Mouse (Mus musculus): ENCODE results near the gene Dyrk1a. TPM values are rescaled to one million over a fixed set of nuclear protein-coding genes. Genes with fewer than 3 reads are reported as not detected.

Gene Dyrk1a
- polyA plus RNA-seq, 1 experiment from 2014 or later, result 9.5 TPM

- no peaks in the 10 kb centered on the region for H3K36me3 ChIP-seq
- 47% methylated on average over 5 of the region's 5 CpGs for WGBS
- no peak overlapping the region for H3K27ac ChIP-seq (replicated peaks)
- H3K4me2 ChIP-seq, result no peak overlapping the region
- no peaks in the 10 kb centered on the region for H3K9me3 ChIP-seq
- H3K4me3 ChIP-seq, result no peak overlapping the region
- peaks cover 47% of the 10 kb centered on the region for H3K4me1 ChIP-seq (replicated peaks)
- ATAC-seq (ENCODE audit: low read depth), result no peak
- H3K27me3 ChIP-seq, result no peaks in the 10 kb centered on the region
- H3K9ac ChIP-seq, result no peak overlapping the region
Measured at GRCm38 (mm10) chr16:94627736-94628135, 57.9 kb downstream of the Dyrk1a start.

- Histone ChIP-seq H3K36me3 (no peaks in the 10 kb centered on the region), H3K4me3 (no peak overlapping the region), H3K27ac (replicated peaks) (no peak overlapping the region), H3K9me3 (no peaks in the 10 kb centered on the region), H3K4me2 (no peak overlapping the region), H3K9ac (no peak overlapping the region), H3K27me3 (no peaks in the 10 kb centered on the region), H3K4me1 (replicated peaks) (peaks cover 55% of the 10 kb centered on the region)
- 91% methylated on average over 9 of the region's 9 CpGs for WGBS
- no peak for ATAC-seq (ENCODE audit: low read depth)
Measured at GRCm38 (mm10) chr16:94628976-94629729, 59.3 kb downstream of the Dyrk1a start.

GRCm38 (mm10) chr16:94631984-94632383, 62.2 kb downstream of the Dyrk1a start:
- Histone ChIP-seq H3K9ac (no peak overlapping the region), H3K36me3 (no peaks in the 10 kb centered on the region), H3K27me3 (no peaks in the 10 kb centered on the region), H3K4me2 (no peak overlapping the region), H3K4me3 (no peak overlapping the region), H3K4me1 (replicated peaks) (peaks cover 42% of the 10 kb centered on the region), H3K27ac (replicated peaks) (peak overlapping the region; percentile 77), H3K9me3 (no peaks in the 10 kb centered on the region)
- WGBS, result 7% methylated on average over 5 of the region's 5 CpGs
- ATAC-seq (ENCODE audit: low read depth), result peak; percentile 96

GRCm38 (mm10) chr16:94632424-94632963, 62.7 kb downstream of the Dyrk1a start:
- Histone ChIP-seq H3K4me2 (no peak overlapping the region), H3K36me3 (no peaks in the 10 kb centered on the region), H3K4me3 (no peak overlapping the region), H3K9me3 (no peaks in the 10 kb centered on the region), H3K4me1 (replicated peaks) (peaks cover 41% of the 10 kb centered on the region), H3K9ac (no peak overlapping the region), H3K27ac (replicated peaks) (peak overlapping the region; percentile 77), H3K27me3 (no peaks in the 10 kb centered on the region)
- peak; percentile 34; the same call in 1 of the 2 replicates for ATAC-seq (ENCODE audit: low read depth)
- 70% methylated on average over 6 of the region's 6 CpGs for WGBS

- 0 out of 2 replicates have a peak, but pooled peaks have one; percentile 9 for ATAC-seq (ENCODE audit: low read depth)
- H3K27me3 ChIP-seq, result no peaks in the 10 kb centered on the region
- no peak overlapping the region for H3K4me2 ChIP-seq
- H3K36me3 ChIP-seq, result no peaks in the 10 kb centered on the region
- peaks cover 39% of the 10 kb centered on the region for H3K4me1 ChIP-seq (replicated peaks)
- 75% methylated on average over 5 of the region's 6 CpGs for WGBS
- H3K9me3 ChIP-seq, result no peaks in the 10 kb centered on the region
- no peak overlapping the region for H3K4me3 ChIP-seq
- no peak overlapping the region for H3K9ac ChIP-seq
- peak overlapping the region; percentile 77 for H3K27ac ChIP-seq (replicated peaks)
Measured at GRCm38 (mm10) chr16:94633012-94633411, 63.2 kb downstream of the Dyrk1a start.

- H3K27ac ChIP-seq (replicated peaks), result 0 out of 2 replicates have a peak overlapping the region, but pooled peaks have one; percentile 13
- H3K4me2 ChIP-seq, result no peak overlapping the region
- 78% methylated on average over 10 of the region's 10 CpGs for WGBS
- H3K9me3 ChIP-seq, result no peaks in the 10 kb centered on the region
- no peak for ATAC-seq (ENCODE audit: low read depth)
- H3K4me3 ChIP-seq, result no peak overlapping the region
- no peak overlapping the region for H3K9ac ChIP-seq
- H3K4me1 ChIP-seq (replicated peaks), result peaks cover 27% of the 10 kb centered on the region
- H3K36me3 ChIP-seq, result no peaks in the 10 kb centered on the region
- no peaks in the 10 kb centered on the region for H3K27me3 ChIP-seq
Measured at GRCm38 (mm10) chr16:94637423-94637822, 67.6 kb downstream of the Dyrk1a start.

GRCm38 (mm10) chr16:94641799-94642198, 72.0 kb downstream of the Dyrk1a start:
- WGBS, result 94% methylated on average over 2 of the region's 2 CpGs
- no peak for ATAC-seq (ENCODE audit: low read depth)

GRCm38 (mm10) chr16:94647153-94647552, 77.3 kb downstream of the Dyrk1a start:
- Histone ChIP-seq H3K9ac (no peak overlapping the region), H3K4me2 (no peak overlapping the region), H3K27ac (replicated peaks) (no peak overlapping the region), H3K36me3 (no peaks in the 10 kb centered on the region), H3K4me1 (replicated peaks) (peaks cover 34% of the 10 kb centered on the region), H3K9me3 (no peaks in the 10 kb centered on the region), H3K4me3 (no peak overlapping the region), H3K27me3 (no peaks in the 10 kb centered on the region)
- ATAC-seq (ENCODE audit: low read depth), result no peak
- 75% methylated on average over 5 of the region's 5 CpGs for WGBS

More at GRCm38 (mm10) chr16:94641799-94642198, 72.0 kb downstream of the Dyrk1a start:
- H3K9ac ChIP-seq, result no peak overlapping the region
- H3K4me1 ChIP-seq (replicated peaks), result peaks cover 21% of the 10 kb centered on the region
- no peaks in the 10 kb centered on the region for H3K36me3 ChIP-seq
- no peak overlapping the region for H3K4me2 ChIP-seq
- no peak overlapping the region for H3K27ac ChIP-seq (replicated peaks)
- H3K27me3 ChIP-seq, result no peaks in the 10 kb centered on the region
- no peaks in the 10 kb centered on the region for H3K9me3 ChIP-seq
- no peak overlapping the region for H3K4me3 ChIP-seq

- 93% methylated on average over 2 of the region's 2 CpGs for WGBS
Measured at GRCm38 (mm10) chr16:94647925-94648324, 78.1 kb downstream of the Dyrk1a start.

GRCm38 (mm10) chr16:94649861-94650260, 80.1 kb downstream of the Dyrk1a start:
- Histone ChIP-seq H3K4me2 (no peak overlapping the region), H3K4me1 (replicated peaks) (peaks cover 47% of the 10 kb centered on the region), H3K27me3 (no peaks in the 10 kb centered on the region), H3K36me3 (no peaks in the 10 kb centered on the region), H3K27ac (replicated peaks) (no peak overlapping the region), H3K9me3 (no peaks in the 10 kb centered on the region), H3K9ac (no peak overlapping the region), H3K4me3 (no peak overlapping the region)
- 84% methylated on average over 3 of the region's 3 CpGs for WGBS
- ATAC-seq (ENCODE audit: low read depth), result no peak

More at GRCm38 (mm10) chr16:94647925-94648324, 78.1 kb downstream of the Dyrk1a start:
- no peak overlapping the region for H3K4me2 ChIP-seq
- H3K9ac ChIP-seq, result no peak overlapping the region
- H3K4me3 ChIP-seq, result no peak overlapping the region
- H3K27ac ChIP-seq (replicated peaks), result no peak overlapping the region
- no peaks in the 10 kb centered on the region for H3K27me3 ChIP-seq
- ATAC-seq (ENCODE audit: low read depth), result no peak
- H3K9me3 ChIP-seq, result no peaks in the 10 kb centered on the region
- H3K36me3 ChIP-seq, result no peaks in the 10 kb centered on the region
- H3K4me1 ChIP-seq (replicated peaks), result peaks cover 39% of the 10 kb centered on the region

GRCm38 (mm10) chr16:94652091-94652713, 82.4 kb downstream of the Dyrk1a start:
- 0 out of 2 replicates have a peak overlapping the region, but pooled peaks have one; percentile 9 for H3K27ac ChIP-seq (replicated peaks)
- H3K9me3 ChIP-seq, result no peaks in the 10 kb centered on the region
- peaks cover 54% of the 10 kb centered on the region for H3K4me1 ChIP-seq (replicated peaks)
- no peak overlapping the region for H3K9ac ChIP-seq
- H3K27me3 ChIP-seq, result no peaks in the 10 kb centered on the region
- no peaks in the 10 kb centered on the region for H3K36me3 ChIP-seq
- no peak overlapping the region for H3K4me2 ChIP-seq
- H3K4me3 ChIP-seq, result no peak overlapping the region
- ATAC-seq (ENCODE audit: low read depth), result no peak
- 71% methylated on average over 4 of the region's 4 CpGs for WGBS

GRCm38 (mm10) chr16:94655083-94655482, 85.3 kb downstream of the Dyrk1a start:
- peaks cover 2% of the 10 kb centered on the region for H3K36me3 ChIP-seq
- H3K9me3 ChIP-seq, result no peaks in the 10 kb centered on the region
- peaks cover 51% of the 10 kb centered on the region for H3K4me1 ChIP-seq (replicated peaks)
- H3K4me2 ChIP-seq, result no peak overlapping the region
- no peak overlapping the region for H3K9ac ChIP-seq
- no peak overlapping the region for H3K4me3 ChIP-seq
- H3K27ac ChIP-seq (replicated peaks), result no peak overlapping the region
- ATAC-seq (ENCODE audit: low read depth), result no peak
- WGBS, result 39% methylated on average over 6 of the region's 6 CpGs
- no peaks in the 10 kb centered on the region for H3K27me3 ChIP-seq

Measured in neural tube, embryonic 13.5 days (tissue).